Comparison of ENCODE assay signal across 8 mouse cellular contexts in the genomic region with DNA sequence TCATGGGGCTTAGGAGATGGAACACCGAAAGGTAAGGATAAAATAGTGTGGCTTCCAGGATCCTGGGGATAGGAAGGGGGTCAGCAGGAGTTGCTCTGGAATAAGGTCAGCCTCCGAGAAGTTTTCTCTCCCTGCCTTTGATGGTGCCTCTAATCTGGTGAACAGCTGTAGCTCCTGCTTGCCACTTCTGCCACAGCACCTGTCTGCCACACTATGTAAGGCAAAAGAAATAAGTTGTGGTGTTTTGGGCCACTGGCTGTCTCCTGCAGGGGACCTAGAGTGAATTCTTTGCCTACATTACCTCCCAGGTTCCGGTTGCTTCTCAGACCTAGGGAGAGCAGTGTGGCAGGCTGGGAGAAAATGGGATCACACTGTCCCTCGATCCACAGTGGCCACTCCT. TPM values are rescaled to one million over a fixed set of nuclear protein-coding genes. Genes with fewer than 3 reads are reported as not detected.
DNase-seq lines count a peak whose midpoint lies in the region; ATAC-seq and TF ChIP-seq lines count a peak whose summit lies in the region.

No protein-coding gene starts in this region.

- no peak overlapping the region for H3K4me2 ChIP-seq in hindbrain, embryonic 16.5 days (ENCODE audit: low read length)
- peak overlapping the region; percentile 84 for H3K4me2 ChIP-seq in midbrain, embryonic 12.5 days (replicated peaks)
- H3K4me2 ChIP-seq in midbrain, embryonic 16.5 days (ENCODE audit: low read length), result no peak overlapping the region
- H3K4me2 ChIP-seq in forebrain, embryonic 14.5 days (ENCODE audit: low read length), result peak overlapping the region; percentile 96; the same call in 1 of the 2 replicates
- peak overlapping the region; percentile 73; the same call in 1 of the 2 replicates for H3K4me2 ChIP-seq in stomach, embryonic 14.5 days (replicated peaks; ENCODE audit: low read depth, low read length)

- WGBS in hindbrain, embryonic 10.5 days, result 78% methylated on average over 4 of the region's 4 CpGs
- WGBS in hindbrain, embryonic 16.5 days, result 79% methylated on average over 4 of the region's 4 CpGs
- 77% methylated on average over 4 of the region's 4 CpGs for WGBS in midbrain, embryonic 12.5 days
- WGBS in midbrain, embryonic 16.5 days, result 73% methylated on average over 4 of the region's 4 CpGs
- 79% methylated on average over 4 of the region's 4 CpGs for WGBS in forebrain, embryonic 14.5 days
- 64% methylated on average over 4 of the region's 4 CpGs for WGBS in stomach, embryonic 14.5 days
- WGBS in cerebellum, adult 2 months, result 88% methylated on average over 4 of the region's 4 CpGs

- TF ChIP-seq CTCF in cerebellum, adult 2 months (IDR thresholded peaks at IDR 0.05; ENCODE audit: borderline replicate concordance, insufficient read depth, low read depth, low read length), result no peak

- no peaks in the 10 kb centered on the region for H3K9me3 ChIP-seq in hindbrain, embryonic 10.5 days
- no peaks in the 10 kb centered on the region for H3K9me3 ChIP-seq in hindbrain, embryonic 16.5 days (ENCODE audit: control insufficient read depth, low read length)
- H3K9me3 ChIP-seq in midbrain, embryonic 12.5 days, result no peaks in the 10 kb centered on the region
- no peaks in the 10 kb centered on the region for H3K9me3 ChIP-seq in midbrain, embryonic 16.5 days (replicated peaks; ENCODE audit: control insufficient read depth, low read length, poor library complexity, severe bottlenecking)
- no peaks in the 10 kb centered on the region for H3K9me3 ChIP-seq in forebrain, embryonic 14.5 days (replicated peaks; ENCODE audit: control insufficient read depth, low read length)
- H3K9me3 ChIP-seq in stomach, embryonic 14.5 days (ENCODE audit: control insufficient read depth, low read depth, low read length), result no peaks in the 10 kb centered on the region

- H3K27me3 ChIP-seq in hindbrain, embryonic 10.5 days (ENCODE audit: insufficient read depth, poor library complexity, severe bottlenecking), result no peaks in the 10 kb centered on the region
- no peaks in the 10 kb centered on the region for H3K27me3 ChIP-seq in hindbrain, embryonic 16.5 days (replicated peaks; ENCODE audit: control insufficient read depth, insufficient read depth, low read length)
- no peaks in the 10 kb centered on the region for H3K27me3 ChIP-seq in midbrain, embryonic 12.5 days
- H3K27me3 ChIP-seq in midbrain, embryonic 16.5 days (ENCODE audit: control insufficient read depth, insufficient read depth, low read depth, low read length), result no peaks in the 10 kb centered on the region
- no peaks in the 10 kb centered on the region for H3K27me3 ChIP-seq in forebrain, embryonic 14.5 days (replicated peaks; ENCODE audit: control insufficient read depth, insufficient read depth, low read length)
- no peaks in the 10 kb centered on the region for H3K27me3 ChIP-seq in stomach, embryonic 14.5 days (ENCODE audit: control insufficient read depth, insufficient read depth, low read length)
- H3K27me3 ChIP-seq in cerebellum, adult 2 months (ENCODE audit: control insufficient read depth, insufficient read depth, low read length), result no peaks in the 10 kb centered on the region

- H3K36me3 ChIP-seq in hindbrain, embryonic 10.5 days, result peaks cover 27% of the 10 kb centered on the region
- H3K36me3 ChIP-seq in hindbrain, embryonic 16.5 days (ENCODE audit: control insufficient read depth, insufficient read depth, low read length), result no peaks in the 10 kb centered on the region
- H3K36me3 ChIP-seq in midbrain, embryonic 12.5 days, result peaks cover 2% of the 10 kb centered on the region
- H3K36me3 ChIP-seq in midbrain, embryonic 16.5 days (ENCODE audit: control insufficient read depth, insufficient read depth, low read length), result no peaks in the 10 kb centered on the region
- H3K36me3 ChIP-seq in forebrain, embryonic 14.5 days (ENCODE audit: control insufficient read depth, insufficient read depth, low read length), result peaks cover 8% of the 10 kb centered on the region
- H3K36me3 ChIP-seq in stomach, embryonic 14.5 days (ENCODE audit: control insufficient read depth, insufficient read depth, low read length), result peaks cover under 1% of the 10 kb centered on the region; the same call in 1 of the 2 replicates

- H3K4me3 ChIP-seq in hindbrain, embryonic 10.5 days, result peak overlapping the region; percentile 67
- no peak overlapping the region for H3K4me3 ChIP-seq in hindbrain, embryonic 16.5 days (ENCODE audit: low read length)
- no peak overlapping the region for H3K4me3 ChIP-seq in midbrain, embryonic 12.5 days
- H3K4me3 ChIP-seq in midbrain, embryonic 16.5 days (ENCODE audit: low read depth, low read length), result no peak overlapping the region
- no peak overlapping the region for H3K4me3 ChIP-seq in forebrain, embryonic 14.5 days (ENCODE audit: low read depth, low read length)
- 0 out of 2 replicates have a peak overlapping the region, but pooled peaks have one; percentile 48 for H3K4me3 ChIP-seq in stomach, embryonic 14.5 days (ENCODE audit: low read depth, low read length)
- H3K4me3 ChIP-seq in cerebellum, adult 2 months (replicated peaks; ENCODE audit: insufficient read depth, low read depth, low read length), result no peak overlapping the region

- no peak for ATAC-seq in hindbrain, embryonic 16.5 days
- no peak for ATAC-seq in midbrain, embryonic 12.5 days (ENCODE audit: low FRiP score, low read depth)
- ATAC-seq in midbrain, embryonic 16.5 days, result no peak
- no peak for ATAC-seq in forebrain, embryonic 14.5 days
- ATAC-seq in stomach, embryonic 14.5 days (ENCODE audit: insufficient number of reproducible peaks, insufficient read depth, low FRiP score, low read depth), result no peak

- no peak for TF ChIP-seq POLR2A in cerebellum, adult 2 months (IDR thresholded peaks at IDR 0.05; ENCODE audit: borderline replicate concordance, insufficient read depth, low read length)

- H3K27ac ChIP-seq in hindbrain, embryonic 10.5 days, result peak overlapping the region; percentile 89
- H3K27ac ChIP-seq in hindbrain, embryonic 16.5 days (ENCODE audit: low read depth, low read length), result no peak overlapping the region; the same call in 1 of the 2 replicates
- no peak overlapping the region; the same call in 1 of the 2 replicates for H3K27ac ChIP-seq in midbrain, embryonic 12.5 days (replicated peaks)
- no peak overlapping the region for H3K27ac ChIP-seq in midbrain, embryonic 16.5 days (ENCODE audit: low read length)
- H3K27ac ChIP-seq in forebrain, embryonic 14.5 days (ENCODE audit: low read depth, low read length), result no peak overlapping the region
- peak overlapping the region; percentile 74 for H3K27ac ChIP-seq in stomach, embryonic 14.5 days (ENCODE audit: low read length)
- H3K27ac ChIP-seq in cerebellum, adult 2 months (ENCODE audit: insufficient read depth, low read length), result no peak overlapping the region

- H3K4me1 ChIP-seq in hindbrain, embryonic 10.5 days (replicated peaks), result peaks cover 35% of the 10 kb centered on the region
- peaks cover 8% of the 10 kb centered on the region; the same call in 1 of the 2 replicates for H3K4me1 ChIP-seq in hindbrain, embryonic 16.5 days (ENCODE audit: control insufficient read depth, insufficient read depth, low read depth, low read length)
- peaks cover 10% of the 10 kb centered on the region for H3K4me1 ChIP-seq in midbrain, embryonic 12.5 days
- H3K4me1 ChIP-seq in midbrain, embryonic 16.5 days (ENCODE audit: control insufficient read depth, insufficient read depth, low read length), result peaks cover 9% of the 10 kb centered on the region
- peaks cover 4% of the 10 kb centered on the region; the same call in 1 of the 2 replicates for H3K4me1 ChIP-seq in forebrain, embryonic 14.5 days (ENCODE audit: control insufficient read depth, insufficient read depth, low read length)
- H3K4me1 ChIP-seq in stomach, embryonic 14.5 days (ENCODE audit: control insufficient read depth, insufficient read depth, low read length), result 0 out of 2 replicates have a peak, but pooled peaks cover 7% of the 10 kb centered on the region
- H3K4me1 ChIP-seq in cerebellum, adult 2 months (ENCODE audit: control insufficient read depth, insufficient read depth, low read length), result peaks cover 10% of the 10 kb centered on the region

- no peak for DNase-seq in hindbrain, embryonic 10.5 days (ENCODE audit: low spot score)
- no peak for DNase-seq in forebrain, embryonic 14.5 days (ENCODE audit: low spot score)
- no peak for DNase-seq in cerebellum, adult 2 months
- DNase-seq in adrenal gland, postnatal 4 days (ENCODE audit: low spot score in 2 of 2), result no peak

- H3K9ac ChIP-seq in hindbrain, embryonic 16.5 days (ENCODE audit: low read depth, low read length), result no peak overlapping the region
- peak overlapping the region; percentile 28; the same call in 1 of the 2 replicates for H3K9ac ChIP-seq in midbrain, embryonic 12.5 days (replicated peaks)
- no peak overlapping the region for H3K9ac ChIP-seq in midbrain, embryonic 16.5 days (ENCODE audit: low read depth, low read length)
- no peak overlapping the region for H3K9ac ChIP-seq in forebrain, embryonic 14.5 days (ENCODE audit: low read length)
- H3K9ac ChIP-seq in stomach, embryonic 14.5 days (replicated peaks; ENCODE audit: low read depth, low read length), result no peak overlapping the region

RNA-seq across cellular contexts. Expression of a gene that starts 1.3 kb away (rescaled TPM):
- polyA plus RNA-seq in hindbrain, embryonic 10.5 days (2016; fragmentation: Nextera tagmentation; extraction: Ambion mirVana), result 9.7 TPM in 2 replicates
- polyA plus RNA-seq in hindbrain, embryonic 16.5 days (2015; fragmentation: Nextera tagmentation; extraction: Ambion mirVana), result 1.6 and 2.1 TPM in 2 replicates
- polyA plus RNA-seq in midbrain, embryonic 12.5 days (2016; fragmentation: Nextera tagmentation; extraction: Ambion mirVana), result 8.7 and 9.2 TPM in 2 replicates
- polyA plus RNA-seq in midbrain, embryonic 16.5 days (2015; fragmentation: Nextera tagmentation; extraction: Ambion mirVana), result 1.5 and 2.1 TPM in 2 replicates
- 2.2 and 2.5 TPM in 2 replicates for polyA plus RNA-seq in forebrain, embryonic 14.5 days (2014; fragmentation: Nextera tagmentation; extraction: Ambion mirVana)
- 6.3 and 6.9 TPM in 2 replicates for polyA plus RNA-seq in stomach, embryonic 14.5 days (2014; fragmentation: Nextera tagmentation; extraction: Ambion mirVana)
- 2.4 TPM in 2 replicates for polyA plus RNA-seq in cerebellum, adult 2 months (2012; rRNA removed)
- total RNA-seq in adrenal gland, postnatal 4 days (2021), result 10 to 100 TPM; 11.4 to 12.4 TPM

RNA-seq across cellular contexts. Expression of a gene that starts 14.7 kb away (rescaled TPM):
- 37.6 and 41.5 TPM in 2 replicates for polyA plus RNA-seq in hindbrain, embryonic 10.5 days (2016; fragmentation: Nextera tagmentation; extraction: Ambion mirVana)
- polyA plus RNA-seq in hindbrain, embryonic 16.5 days (2015; fragmentation: Nextera tagmentation; extraction: Ambion mirVana), result 31.3 and 32.2 TPM in 2 replicates
- polyA plus RNA-seq in midbrain, embryonic 12.5 days (2016; fragmentation: Nextera tagmentation; extraction: Ambion mirVana), result 22.8 and 23.9 TPM in 2 replicates
- 21.1 and 26.9 TPM in 2 replicates for polyA plus RNA-seq in midbrain, embryonic 16.5 days (2015; fragmentation: Nextera tagmentation; extraction: Ambion mirVana)
- polyA plus RNA-seq in forebrain, embryonic 14.5 days (2014; fragmentation: Nextera tagmentation; extraction: Ambion mirVana), result 21.6 and 24.1 TPM in 2 replicates
- 44.1 and 45.2 TPM in 2 replicates for polyA plus RNA-seq in stomach, embryonic 14.5 days (2014; fragmentation: Nextera tagmentation; extraction: Ambion mirVana)
- polyA plus RNA-seq in cerebellum, adult 2 months (2012; rRNA removed), result 14.4 and 15.5 TPM in 2 replicates
- total RNA-seq in adrenal gland, postnatal 4 days (2021), result 10 to 100 TPM; 17.5 to 18.5 TPM

RNA-seq across cellular contexts. Expression of a gene that starts 21.6 kb away (rescaled TPM):
- polyA plus RNA-seq in hindbrain, embryonic 10.5 days (2016; fragmentation: Nextera tagmentation; extraction: Ambion mirVana), result 607 and 799 TPM in 2 replicates
- polyA plus RNA-seq in hindbrain, embryonic 16.5 days (2015; fragmentation: Nextera tagmentation; extraction: Ambion mirVana), result 284 and 285 TPM in 2 replicates
- polyA plus RNA-seq in midbrain, embryonic 12.5 days (2016; fragmentation: Nextera tagmentation; extraction: Ambion mirVana), result 627 and 693 TPM in 2 replicates
- 314 and 357 TPM in 2 replicates for polyA plus RNA-seq in midbrain, embryonic 16.5 days (2015; fragmentation: Nextera tagmentation; extraction: Ambion mirVana)
- polyA plus RNA-seq in forebrain, embryonic 14.5 days (2014; fragmentation: Nextera tagmentation; extraction: Ambion mirVana), result 379 and 393 TPM in 2 replicates
- polyA plus RNA-seq in stomach, embryonic 14.5 days (2014; fragmentation: Nextera tagmentation; extraction: Ambion mirVana), result 454 and 480 TPM in 2 replicates
- 138 and 159 TPM in 2 replicates for polyA plus RNA-seq in cerebellum, adult 2 months (2012; rRNA removed)
- 100 to 1,000 TPM; 326 to 328 TPM for total RNA-seq in adrenal gland, postnatal 4 days (2021)

RNA-seq across cellular contexts. Expression of a gene that starts 30.1 kb away (rescaled TPM):
- 27.3 and 36.7 TPM in 2 replicates for polyA plus RNA-seq in hindbrain, embryonic 10.5 days (2016; fragmentation: Nextera tagmentation; extraction: Ambion mirVana)
- polyA plus RNA-seq in hindbrain, embryonic 16.5 days (2015; fragmentation: Nextera tagmentation; extraction: Ambion mirVana), result 76.4 and 78.1 TPM in 2 replicates
- 38.0 and 39.1 TPM in 2 replicates for polyA plus RNA-seq in midbrain, embryonic 12.5 days (2016; fragmentation: Nextera tagmentation; extraction: Ambion mirVana)
- 82.5 and 85.9 TPM in 2 replicates for polyA plus RNA-seq in midbrain, embryonic 16.5 days (2015; fragmentation: Nextera tagmentation; extraction: Ambion mirVana)
- 51.4 and 63.1 TPM in 2 replicates for polyA plus RNA-seq in forebrain, embryonic 14.5 days (2014; fragmentation: Nextera tagmentation; extraction: Ambion mirVana)
- polyA plus RNA-seq in stomach, embryonic 14.5 days (2014; fragmentation: Nextera tagmentation; extraction: Ambion mirVana), result 29.6 and 32.7 TPM in 2 replicates
- polyA plus RNA-seq in cerebellum, adult 2 months (2012; rRNA removed), result 25.2 and 25.6 TPM in 2 replicates
- total RNA-seq in adrenal gland, postnatal 4 days (2021), result 10 to 100 TPM; 35.9 to 39.2 TPM

RNA-seq across cellular contexts. Expression of a gene that starts 45.6 kb away (rescaled TPM):
- 6.5 and 8.7 TPM in 2 replicates for polyA plus RNA-seq in hindbrain, embryonic 10.5 days (2016; fragmentation: Nextera tagmentation; extraction: Ambion mirVana)
- polyA plus RNA-seq in hindbrain, embryonic 16.5 days (2015; fragmentation: Nextera tagmentation; extraction: Ambion mirVana), result 10.4 and 11.3 TPM in 2 replicates
- polyA plus RNA-seq in midbrain, embryonic 12.5 days (2016; fragmentation: Nextera tagmentation; extraction: Ambion mirVana), result 11.6 and 11.7 TPM in 2 replicates
- 13.1 and 13.5 TPM in 2 replicates for polyA plus RNA-seq in midbrain, embryonic 16.5 days (2015; fragmentation: Nextera tagmentation; extraction: Ambion mirVana)
- polyA plus RNA-seq in forebrain, embryonic 14.5 days (2014; fragmentation: Nextera tagmentation; extraction: Ambion mirVana), result 8.4 and 8.9 TPM in 2 replicates
- polyA plus RNA-seq in stomach, embryonic 14.5 days (2014; fragmentation: Nextera tagmentation; extraction: Ambion mirVana), result 11.3 and 13.6 TPM in 2 replicates
- polyA plus RNA-seq in cerebellum, adult 2 months (2012; rRNA removed), result 137 and 154 TPM in 2 replicates
- total RNA-seq in adrenal gland, postnatal 4 days (2021), result 10 to 100 TPM; 55.4 to 56.2 TPM

Comparison
In these comparisons a context has a peak if more than half of its experiments do, and no peak if none do; other contexts are left out.
1. H3K27ac ChIP-seq: peak in hindbrain, embryonic 10.5 days (single experiment) and stomach, embryonic 14.5 days (single experiment); none in hindbrain, embryonic 16.5 days (single experiment), midbrain, embryonic 12.5 days (single experiment), midbrain, embryonic 16.5 days (single experiment), forebrain, embryonic 14.5 days (single experiment) and cerebellum, adult 2 months (single experiment).
2. H3K4me3 ChIP-seq: peak in hindbrain, embryonic 10.5 days (single experiment) and stomach, embryonic 14.5 days (single experiment); none in hindbrain, embryonic 16.5 days (single experiment), midbrain, embryonic 12.5 days (single experiment), midbrain, embryonic 16.5 days (single experiment), forebrain, embryonic 14.5 days (single experiment) and cerebellum, adult 2 months (single experiment).
3. H3K4me2 ChIP-seq: peak in midbrain, embryonic 12.5 days (single experiment), forebrain, embryonic 14.5 days (single experiment) and stomach, embryonic 14.5 days (single experiment); none in hindbrain, embryonic 16.5 days (single experiment) and midbrain, embryonic 16.5 days (single experiment).